Mouse (Mus musculus) liver, embryonic 14.5 days (tissue): ENCODE data around the gene Bace2. TPM values are rescaled to one million over a fixed set of nuclear protein-coding genes. Genes with fewer than 3 reads are reported as not detected.

ENCODE experiments used
- ATAC-seq: fragments of 200-750 bp; cut with Nextera tagmentation; 2 replicates; pipeline ENCODE4 v1.8.0; 2017; ENCODE audit warnings: moderate number of reproducible peaks, mild to moderate bottlenecking, moderate library complexity; ENCODE audit not compliant: insufficient read depth
- DNase-seq, 3 experiments: peaks; one replicate each; pipeline ENCODE4 v3.0.0-alpha.2; 2012 to 2013; ENCODE audit warnings: low read depth in 3 of 3, low spot score in 3 of 3
- H3K27ac ChIP-seq: fragments of 300-500 bp; sonication (generic); 2 replicates; pipeline ENCODE4 v1.5.1; 2014; ENCODE audit warnings: moderate library complexity, mild to moderate bottlenecking, control low read depth, inconsistent platforms
- H3K27me3 ChIP-seq: fragments of 300-500 bp; sonication (generic); 2 replicates; pipeline ENCODE4 v1.6.1; 2014; ENCODE audit warnings: mild to moderate bottlenecking, low read length, moderate library complexity; ENCODE audit not compliant: control insufficient read depth, insufficient read depth
- H3K36me3 ChIP-seq: fragments of 300-500 bp; sonication (generic); replicated peaks from 2 replicates; pipeline ENCODE4 v1.6.1; 2014; ENCODE audit warnings: low read depth; ENCODE audit not compliant: control insufficient read depth, insufficient read depth
- H3K4me1 ChIP-seq, 2 experiments: fragments of 200-500 bp in 1 of 2; fragments of 300-500 bp in 1 of 2; sonication (generic) in 1 of 2; replicated peaks; 2 replicates each; pipeline ENCODE4 v1.6.1; 2012 to 2014; ENCODE audit warnings: antibody characterized with exemption in 1 of 2, inconsistent platforms in 1 of 2, low read length in 1 of 2; ENCODE audit not compliant: control insufficient read depth in 2 of 2, insufficient read depth in 2 of 2
- H3K4me2 ChIP-seq: fragments of 300-500 bp; sonication (generic); 2 replicates; pipeline ENCODE4 v1.6.1; 2014; ENCODE audit warnings: low read depth, mild to moderate bottlenecking, control low read depth, moderate library complexity
- H3K4me3 ChIP-seq, 2 experiments: fragments of 200-500 bp in 1 of 2; fragments of 300-500 bp in 1 of 2; sonication (generic) in 1 of 2; 2 replicates each; pipeline ENCODE4 v1.5.1; 2012 to 2014; ENCODE audit warnings: low read depth in 2 of 2, low read length in 2 of 2, mild to moderate bottlenecking in 2 of 2, control low read depth in 1 of 2, inconsistent platforms in 1 of 2, moderate library complexity in 1 of 2; ENCODE audit not compliant: insufficient read depth in 1 of 2
- H3K9ac ChIP-seq: fragments of 300-500 bp; sonication (generic); replicated peaks from 2 replicates; pipeline ENCODE4 v1.6.1; 2014; ENCODE audit warnings: mild to moderate bottlenecking, control low read depth, moderate library complexity
- H3K9me3 ChIP-seq: fragments of 300-500 bp; sonication (generic); 2 replicates; pipeline ENCODE4 v1.6.1; 2016; ENCODE audit warnings: low read length, mixed read lengths; ENCODE audit not compliant: control insufficient read depth
- CTCF ChIP-seq: IDR thresholded peaks from 2 replicates; pipeline ENCODE4 v1.5.1; 2016; ENCODE audit warnings: antibody characterized with exemption, low read depth, control low read depth
- EP300 ChIP-seq: IDR thresholded peaks from 2 replicates; pipeline ENCODE4 v1.6.1; 2016; ENCODE audit warnings: antibody characterized with exemption, low read depth
- WGBS: fragments of 180-500 bp; shearing (Covaris S2); extraction: QIAGEN DNeasy Blood & Tissue Kit; methylation state at CpG from one replicate; pipeline ENCODE4 v1.1.7; 2014; ENCODE audit not compliant: insufficient replicate concordance; 5-methylcytosine and 5-hydroxymethylcytosine counted together
- polyA plus RNA-seq, 2 experiments: library from polyadenylated mRNA; depleted of rRNA in 1 of 2; stranded (reverse) in 1 of 2; unstranded in 1 of 2; fragments of >200 nt; fragmentation: Nextera tagmentation in 1 of 2; extraction: Ambion mirVana in 1 of 2; gene quantifications; 2 replicates each; pipeline versions ENCODE4 v1.2.1 to v1.2.3; 2012 to 2014

Gene Bace2
- polyA plus RNA-seq, 2 experiments = 0.57 to 3.4 TPM

DNA sequence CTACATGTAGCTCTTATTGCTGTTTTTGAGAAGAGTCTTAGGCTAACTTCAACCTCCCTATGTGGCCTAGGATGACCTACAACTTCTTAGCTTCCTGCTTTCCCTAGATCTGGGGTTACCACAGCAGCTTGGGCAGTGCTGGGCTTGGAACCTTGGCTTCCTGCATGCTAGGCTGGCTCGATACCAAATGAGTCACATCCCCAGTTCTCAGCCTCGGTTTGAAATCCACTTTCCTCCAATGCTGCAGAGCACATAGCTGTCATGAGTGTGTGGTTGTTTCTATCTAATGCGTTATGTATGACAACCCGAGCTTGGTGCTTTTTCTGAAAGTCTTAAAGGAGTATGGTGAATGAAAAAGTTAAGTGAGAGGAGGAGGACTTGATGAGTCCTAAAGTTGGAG is 74.8 kb downstream of the Bace2 start:
- WGBS = 32% methylated on average over 4 of the region's 4 CpGs
- no peaks in the 10 kb centered on the region for H3K9me3 ChIP-seq
- no peaks in the 10 kb centered on the region for H3K27me3 ChIP-seq
- H3K4me2 ChIP-seq = no peak overlapping the region
- DNase-seq (no peak), ATAC-seq (no peak)
- no peak overlapping the region for H3K9ac ChIP-seq
- no peak overlapping the region for H3K27ac ChIP-seq
- no peaks in the 10 kb centered on the region for H3K36me3 ChIP-seq
- no peak overlapping the region for H3K4me3 ChIP-seq
- H3K4me1 ChIP-seq = no peaks in the 10 kb centered on the region
- TF ChIP-seq CTCF (no peak), EP300 (no peak)

DNA sequence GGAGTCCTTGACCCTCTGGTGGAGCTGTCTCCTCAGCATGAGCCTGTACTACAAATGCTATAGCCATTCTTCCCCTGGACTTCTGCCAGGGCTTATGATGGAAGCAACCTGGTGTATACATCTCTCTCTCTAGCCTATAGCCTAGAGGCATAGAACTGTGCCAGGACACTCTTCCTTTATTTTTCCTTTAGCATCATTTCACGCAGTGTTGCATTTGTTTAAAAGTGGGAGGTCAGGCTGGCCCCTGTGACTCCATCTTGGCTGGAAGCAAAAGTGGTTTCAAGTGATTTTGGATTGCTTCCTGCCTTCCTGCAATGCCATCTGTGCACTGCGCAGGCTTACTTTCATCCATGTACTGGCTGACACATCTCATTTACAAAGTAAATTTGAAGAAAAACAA is 77.7 kb downstream of the Bace2 start:
- DNase-seq = no peak
- Histone ChIP-seq H3K27me3 (no peaks in the 10 kb centered on the region), H3K27ac (no peak overlapping the region), H3K9me3 (no peaks in the 10 kb centered on the region), H3K4me3 (no peak overlapping the region), H3K9ac (no peak overlapping the region), H3K4me2 (no peak overlapping the region), H3K4me1 (no peaks in the 10 kb centered on the region), H3K36me3 (no peaks in the 10 kb centered on the region)
- TF ChIP-seq CTCF (no peak), EP300 (no peak)
- 59% methylated on average over 2 of the region's 2 CpGs for WGBS
- no peak for ATAC-seq

DNA sequence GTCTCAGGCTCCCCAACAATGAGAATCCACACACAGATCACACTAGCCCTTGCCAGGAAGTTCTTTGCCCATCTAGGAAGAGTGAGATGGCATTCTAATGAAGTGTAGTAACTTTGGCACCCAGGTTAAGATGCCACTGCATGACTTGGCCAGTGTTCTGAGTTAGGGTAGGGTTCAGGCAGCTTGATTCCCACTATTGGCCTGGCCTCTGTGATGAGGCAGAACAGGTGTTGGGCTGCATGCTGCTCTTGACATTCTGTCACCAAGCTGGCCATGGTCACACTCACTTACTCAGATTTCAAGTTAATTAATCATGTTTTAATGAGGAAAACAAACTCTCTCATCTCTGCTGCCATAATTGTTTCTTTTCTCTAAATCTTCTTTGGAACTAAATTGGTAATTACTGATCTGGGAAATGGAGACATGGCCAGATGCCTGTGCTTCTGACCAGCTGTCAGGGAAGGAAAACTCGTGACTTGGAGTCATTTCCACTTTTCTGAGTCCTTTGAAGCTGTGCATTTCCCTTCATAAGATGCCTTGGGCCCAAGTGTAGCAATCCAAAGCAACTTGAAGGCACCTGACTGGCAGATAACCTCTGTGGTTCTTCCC is 81.0 kb downstream of the Bace2 start:
- H3K27ac ChIP-seq = no peak overlapping the region
- TF ChIP-seq CTCF (no peak), EP300 (no peak)
- ATAC-seq (no peak), DNase-seq (no peak)
- no peaks in the 10 kb centered on the region for H3K27me3 ChIP-seq
- no peak overlapping the region for H3K4me3 ChIP-seq
- H3K9me3 ChIP-seq = no peaks in the 10 kb centered on the region
- 11% methylated on average over 1 of the region's 1 CpGs for WGBS
- H3K9ac ChIP-seq = no peak overlapping the region
- no peak overlapping the region for H3K4me2 ChIP-seq
- H3K36me3 ChIP-seq = no peaks in the 10 kb centered on the region
- H3K4me1 ChIP-seq = no peaks in the 10 kb centered on the region

DNA sequence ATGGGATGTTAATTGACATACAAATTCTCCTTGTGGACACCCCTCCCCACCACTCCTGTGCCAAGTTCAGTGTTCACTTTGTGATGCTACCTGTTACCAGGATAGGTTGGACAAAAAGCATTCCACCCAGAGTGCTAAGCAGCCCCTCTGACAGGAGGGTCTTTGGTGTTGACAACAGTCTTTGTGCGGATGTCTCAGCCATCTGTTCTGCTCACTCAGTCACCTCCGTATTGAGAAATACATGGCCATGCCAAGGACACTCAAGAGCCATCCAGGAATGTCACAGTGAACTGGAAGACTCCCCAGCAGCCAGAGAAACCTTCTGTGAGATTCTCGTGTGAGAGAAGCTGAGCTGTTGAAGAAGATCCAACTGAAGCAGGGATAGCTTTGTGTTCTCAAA is 81.6 kb downstream of the Bace2 start:
- H3K36me3 ChIP-seq = no peaks in the 10 kb centered on the region
- no peak overlapping the region for H3K4me3 ChIP-seq
- H3K27ac ChIP-seq = no peak overlapping the region
- DNase-seq = no peak
- no peaks in the 10 kb centered on the region for H3K27me3 ChIP-seq
- TF ChIP-seq EP300 (no peak), CTCF (no peak)
- WGBS = 61% methylated on average over 3 of the region's 3 CpGs
- H3K9ac ChIP-seq = no peak overlapping the region
- H3K4me2 ChIP-seq = no peak overlapping the region
- no peak for ATAC-seq
- H3K4me1 ChIP-seq = no peaks in the 10 kb centered on the region
- no peaks in the 10 kb centered on the region for H3K9me3 ChIP-seq

DNA sequence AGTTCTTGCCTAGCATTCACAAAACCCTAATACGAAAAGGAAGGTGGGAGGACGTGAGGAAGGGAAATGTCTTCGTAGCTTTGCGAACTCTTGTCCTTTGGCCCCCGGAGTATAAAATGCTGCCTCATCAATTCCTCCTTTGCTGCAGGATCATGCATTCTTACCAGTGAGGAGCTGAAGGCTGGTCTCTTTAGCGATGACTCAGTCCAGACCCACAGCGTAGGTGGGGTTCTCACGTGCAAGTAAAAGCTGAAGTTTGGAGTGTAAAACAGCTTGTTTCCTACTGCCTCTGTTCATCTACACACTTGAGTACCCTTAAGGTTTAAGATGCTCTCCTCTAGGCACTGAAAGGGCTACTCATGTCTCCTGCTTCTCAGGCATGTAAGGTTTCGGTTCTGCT is 85.4 kb downstream of the Bace2 start:
- WGBS = 63% methylated on average over 9 of the region's 9 CpGs
- ATAC-seq = no peak

More for the DNA sequence above, 85.4 kb downstream of the Bace2 start:
- Histone ChIP-seq H3K27ac (no peak overlapping the region), H3K4me2 (no peak overlapping the region), H3K9ac (no peak overlapping the region), H3K36me3 (no peaks in the 10 kb centered on the region), H3K9me3 (no peaks in the 10 kb centered on the region), H3K4me3 (no peak overlapping the region), H3K27me3 (no peaks in the 10 kb centered on the region), H3K4me1 (no peaks in the 10 kb centered on the region)
- TF ChIP-seq EP300 = no peak
- no peak for TF ChIP-seq CTCF
- no peak for DNase-seq
